Mouse (Mus musculus) testis, adult 2 months (tissue): ENCODE results near the gene Pcca.

Experiments used
- CTCF ChIP-seq: fragments of 200-500 bp; IDR thresholded peaks from 2 replicates; pipeline ENCODE4 v1.5.1; 2012; ENCODE audit warnings: low read depth, mild to moderate bottlenecking, inconsistent platforms, low read length, moderate library complexity; ENCODE audit not compliant: control insufficient read depth, insufficient read depth, insufficient replicate concordance
- POLR2A ChIP-seq: fragments of 200-500 bp; IDR thresholded peaks from 2 replicates; pipeline ENCODE4 v1.6.1; 2012; ENCODE audit warnings: low read depth, mild to moderate bottlenecking, inconsistent platforms, low read length, moderate library complexity; ENCODE audit not compliant: control insufficient read depth

DNA sequence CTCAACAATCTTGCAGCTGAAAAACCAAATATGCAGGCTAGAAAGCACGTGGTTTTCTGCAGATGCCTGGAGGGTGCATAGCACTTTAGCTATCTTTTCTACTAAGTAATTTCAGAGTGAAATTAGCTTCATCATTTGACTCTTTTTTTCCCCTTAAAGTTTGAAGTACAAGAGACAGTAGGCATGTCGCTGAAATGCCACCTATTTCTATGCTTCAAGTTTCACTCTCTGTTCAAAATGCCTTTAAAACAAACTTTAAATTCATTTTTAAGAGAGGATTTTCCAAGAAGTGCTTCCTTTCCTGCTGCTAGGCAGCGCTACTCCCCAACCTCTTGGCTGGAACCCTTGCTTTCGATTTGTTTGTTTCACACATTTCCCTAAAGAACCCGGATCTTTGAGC, 45.1 kb upstream of the Pcca start:
- no peak for TF ChIP-seq POLR2A
- no peak for TF ChIP-seq CTCF
